Mouse (Mus musculus) B cell, adult 2 months (primary cell): ENCODE results near the gene Irgm2.
A peak's percentile ranks its signal among the peaks of the same experiment; 100 is the strongest.
"Not testable (repeated sequence)": the region's sequence is repeated elsewhere in the genome, so short reads cannot be mapped to it uniquely, and the experiment has no call there.

ENCODE experiments used
- DNase-seq, 2 experiments: peaks; one replicate each; pipeline ENCODE4 v3.0.0; 2022

Irgm2 gene

DNA sequence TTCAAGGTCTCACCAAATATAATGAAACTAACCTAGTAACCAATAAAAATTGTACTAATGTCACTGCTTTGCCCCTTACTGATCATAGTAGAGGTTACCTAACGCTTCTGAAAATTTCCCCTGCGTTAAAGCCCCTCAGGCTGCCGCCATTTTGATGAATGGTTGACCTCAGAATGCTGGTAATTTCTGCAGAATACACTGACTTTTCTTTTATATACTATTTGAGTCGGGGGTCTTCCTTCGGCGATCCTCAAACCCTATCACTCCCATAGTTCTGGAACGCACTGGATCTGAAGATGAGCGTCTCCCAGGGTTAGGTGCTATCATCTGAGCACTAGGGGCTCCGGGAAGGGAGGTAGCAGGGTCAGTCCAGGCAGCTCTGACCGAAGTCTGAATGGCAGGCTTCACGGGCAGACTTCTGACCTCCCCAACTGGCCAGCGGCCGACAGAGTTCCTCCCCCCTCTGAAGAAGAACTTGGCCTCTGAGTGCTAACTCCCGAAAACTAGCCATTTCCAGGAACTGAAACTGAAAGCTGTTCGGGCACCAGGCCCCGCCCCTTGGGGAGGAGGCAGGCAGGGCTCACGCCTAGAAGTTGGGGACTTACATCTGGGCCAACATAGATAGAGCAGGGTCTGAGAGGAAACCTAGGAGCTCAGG, 15.1 kb downstream of the Irgm2 start:
- DNase-seq, result peak; percentile 95 to 97

DNA sequence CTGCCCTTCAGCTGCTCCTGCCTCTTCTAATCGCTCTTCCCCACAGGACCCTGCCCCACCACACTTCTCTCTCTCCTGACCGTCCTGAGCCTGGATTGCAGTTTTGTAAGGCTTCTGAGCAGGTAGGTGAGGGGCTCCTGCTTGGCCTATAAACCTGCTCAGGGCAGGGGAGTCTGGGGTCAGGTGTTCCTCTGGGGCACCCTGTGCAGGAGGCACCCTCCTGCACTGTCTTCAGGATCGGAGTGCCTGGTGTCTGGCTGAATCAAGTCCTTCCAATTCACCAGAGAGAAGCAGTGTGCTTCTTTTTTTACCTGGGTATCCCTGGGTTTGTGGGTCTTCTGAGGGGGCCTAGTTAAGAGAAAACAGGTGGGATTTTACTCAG, 15.6 kb downstream of the Irgm2 start:
- peak in 1 of 2 experiments; percentile 15 for DNase-seq

DNA sequence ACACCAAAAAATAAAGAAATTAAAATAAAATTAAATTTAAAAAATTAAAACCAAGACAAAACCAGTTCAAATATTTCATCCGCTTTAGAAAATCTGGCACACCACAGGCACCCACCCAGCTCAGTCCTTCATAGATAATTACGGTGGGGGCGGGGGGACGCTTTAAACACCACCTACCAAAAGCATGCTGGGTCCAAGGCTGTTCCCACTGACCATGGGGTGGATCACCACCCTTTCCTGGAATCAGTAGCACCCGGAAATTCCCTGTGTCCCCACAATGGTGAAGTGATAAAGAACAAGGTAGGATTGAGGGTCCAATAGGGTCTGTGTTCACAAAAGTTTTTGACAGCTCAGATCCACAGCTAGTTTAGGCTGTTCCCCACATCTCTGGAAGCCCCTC, 16.4 kb downstream of the Irgm2 start:
- DNase-seq, result no peak

DNA sequence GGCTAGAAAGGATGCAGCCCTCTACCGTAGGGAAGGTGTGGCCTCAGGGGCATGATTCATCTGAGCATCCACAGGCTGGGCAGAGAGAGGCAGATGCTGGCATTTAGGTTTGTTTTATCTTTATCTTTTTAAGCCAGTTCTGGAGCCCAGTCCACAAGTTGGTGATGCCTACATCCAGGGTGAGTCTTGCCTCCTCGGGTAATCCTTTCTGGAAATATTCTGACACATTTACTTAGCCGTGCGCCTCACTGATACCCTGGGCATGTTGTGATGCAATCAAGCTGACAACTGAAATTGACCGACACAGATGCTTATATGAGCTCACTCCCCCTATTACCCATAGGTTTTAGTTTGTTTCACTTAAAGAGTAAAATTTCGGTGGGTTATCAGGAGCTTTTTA, 17.4 kb downstream of the Irgm2 start:
- no peak for DNase-seq

DNA sequence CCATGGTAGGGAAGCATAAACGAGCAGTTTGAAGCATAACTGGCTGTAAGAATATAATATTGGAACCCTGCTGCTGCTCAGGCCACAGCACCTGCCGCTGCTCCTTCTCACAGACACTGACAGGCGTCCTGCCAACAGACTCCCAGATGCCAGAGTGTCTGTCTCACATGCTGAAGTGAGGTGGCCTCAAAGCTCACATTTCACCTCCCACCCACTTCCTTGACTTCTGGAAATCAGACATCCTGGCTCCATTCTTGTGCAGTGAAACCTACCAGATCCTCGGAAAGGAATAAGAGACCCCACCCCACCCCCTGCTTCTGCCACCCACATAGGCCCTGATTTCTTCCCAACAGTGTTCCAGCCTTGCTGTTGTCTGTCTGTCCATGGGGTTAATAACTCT, 24.3 kb downstream of the Irgm2 start:
- DNase-seq, result no peak

DNA sequence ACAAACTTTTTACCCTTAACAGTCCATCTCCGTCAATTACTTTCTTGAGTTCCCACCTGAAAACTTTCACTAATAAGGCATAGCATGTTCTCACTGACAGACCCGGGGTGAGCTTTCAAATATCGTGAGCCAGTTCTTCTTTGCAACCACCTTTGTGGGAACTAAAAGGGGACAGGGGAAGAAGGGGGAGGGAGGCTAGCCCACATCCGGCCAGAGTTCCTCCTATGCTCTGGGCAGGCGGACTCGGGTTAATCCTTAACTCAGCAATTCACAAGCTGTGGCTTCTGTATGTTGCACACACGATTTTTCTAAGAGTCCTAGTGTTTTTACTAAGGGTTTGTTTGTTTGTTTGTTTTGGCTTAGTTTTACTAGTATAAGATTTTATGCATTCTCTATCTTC, 24.9 kb downstream of the Irgm2 start:
- DNase-seq, result peak; percentile 60 to 74

DNA sequence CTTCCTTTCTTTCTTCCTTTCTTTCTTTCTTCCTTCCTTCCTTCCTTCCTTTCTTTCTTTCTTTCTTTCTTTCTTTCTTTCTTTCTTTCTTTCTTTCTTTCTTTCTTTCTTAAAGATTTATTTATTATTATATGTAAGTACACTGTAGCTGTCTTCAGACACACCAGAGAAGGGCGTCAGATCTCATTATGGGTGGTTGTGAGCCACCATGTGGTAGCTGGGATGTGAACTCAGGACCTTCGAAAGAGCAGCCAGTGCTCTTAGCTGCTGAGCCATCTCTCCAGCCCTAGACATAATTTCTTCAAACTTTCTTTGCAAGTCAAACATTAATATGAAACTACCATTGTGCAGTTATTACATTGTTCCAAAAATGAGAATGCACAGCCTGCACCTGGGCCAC, 25.5 kb downstream of the Irgm2 start:
- not testable (repeated sequence) for DNase-seq

DNA sequence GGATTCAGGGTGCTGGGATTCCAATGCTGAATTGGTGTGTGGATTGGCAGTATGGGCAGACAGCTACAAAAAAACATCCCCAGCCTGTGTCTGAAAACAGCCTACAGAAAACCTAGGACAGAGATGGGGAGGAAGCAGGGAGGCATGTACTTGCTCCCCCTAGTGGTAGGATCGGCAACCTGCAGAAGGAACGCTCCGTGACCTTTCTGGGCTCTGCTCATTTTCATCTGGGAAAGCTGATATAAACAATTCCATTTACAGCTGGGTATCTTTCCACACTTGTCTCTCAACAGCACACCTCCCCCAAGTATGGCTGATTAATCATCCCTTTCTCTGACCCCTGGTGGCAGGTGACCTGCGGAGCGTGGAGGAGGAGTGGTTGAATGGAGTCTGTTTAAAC, 26.2 kb downstream of the Irgm2 start:
- DNase-seq, result peak; percentile 78 to 79

DNA sequence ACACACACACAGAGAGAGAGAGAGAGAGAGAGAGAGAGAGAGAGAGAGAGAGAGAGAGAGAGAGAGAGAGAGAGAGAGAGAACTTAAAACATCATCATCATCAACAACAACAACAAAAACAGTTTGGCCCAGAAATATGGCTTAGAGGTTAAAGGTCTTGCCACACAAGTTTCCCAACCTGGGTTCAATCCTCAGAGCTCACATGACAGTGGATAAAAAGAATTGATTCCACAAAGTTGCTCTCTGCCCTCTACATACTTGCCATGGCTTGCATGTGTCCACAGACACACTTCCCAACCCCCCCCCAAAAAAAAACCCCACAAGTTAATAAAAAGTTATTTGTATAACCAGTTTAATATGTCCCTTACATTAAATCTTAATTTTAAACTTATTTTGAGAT, 27.0 kb downstream of the Irgm2 start:
- DNase-seq, result no peak

DNA sequence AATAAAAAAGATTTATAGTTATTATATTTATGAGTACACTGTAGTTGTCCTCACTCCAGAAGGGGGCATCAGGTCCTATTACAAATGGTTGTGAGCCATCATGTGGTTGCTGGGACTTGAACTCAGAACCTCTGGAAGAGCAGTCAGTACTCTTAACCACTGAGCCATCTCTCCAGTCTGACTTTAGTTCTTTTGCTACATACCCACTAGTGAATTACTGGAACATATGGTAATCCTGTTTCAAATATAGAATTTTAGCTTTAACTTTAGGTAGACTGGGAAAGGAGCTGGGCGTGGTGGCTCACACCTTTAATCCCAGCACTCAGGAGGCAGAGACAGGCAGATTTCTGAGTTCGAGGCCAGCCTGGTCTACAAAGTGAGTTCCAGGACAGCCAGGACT, 28.6 kb downstream of the Irgm2 start:
- DNase-seq, result not testable (repeated sequence)

DNA sequence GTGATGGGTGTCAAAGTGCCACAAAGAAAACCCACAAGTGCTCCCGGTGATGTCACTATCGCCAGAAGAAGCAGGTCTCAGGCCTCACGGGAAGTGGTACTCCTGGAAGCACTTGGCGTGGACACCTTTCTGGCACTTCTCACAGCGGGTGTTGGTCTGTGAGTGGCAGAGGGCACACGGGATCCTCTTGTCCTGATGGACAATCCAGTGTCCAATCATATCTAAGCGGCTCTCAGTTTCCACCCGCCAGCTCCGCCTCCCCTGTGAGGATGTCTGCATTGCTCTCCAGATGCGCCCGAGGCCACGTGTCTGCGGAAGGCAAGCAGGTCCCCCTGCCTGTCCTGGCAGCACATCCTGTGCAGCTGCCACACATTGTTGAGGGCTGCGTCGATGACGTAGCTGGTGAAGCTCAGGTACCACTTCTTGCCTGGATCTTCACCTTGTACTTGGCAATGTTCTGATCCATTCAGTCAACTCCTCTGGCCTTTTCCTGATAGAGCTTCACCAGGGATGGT, 31.0 kb downstream of the Irgm2 start:
- DNase-seq, result no peak

DNA sequence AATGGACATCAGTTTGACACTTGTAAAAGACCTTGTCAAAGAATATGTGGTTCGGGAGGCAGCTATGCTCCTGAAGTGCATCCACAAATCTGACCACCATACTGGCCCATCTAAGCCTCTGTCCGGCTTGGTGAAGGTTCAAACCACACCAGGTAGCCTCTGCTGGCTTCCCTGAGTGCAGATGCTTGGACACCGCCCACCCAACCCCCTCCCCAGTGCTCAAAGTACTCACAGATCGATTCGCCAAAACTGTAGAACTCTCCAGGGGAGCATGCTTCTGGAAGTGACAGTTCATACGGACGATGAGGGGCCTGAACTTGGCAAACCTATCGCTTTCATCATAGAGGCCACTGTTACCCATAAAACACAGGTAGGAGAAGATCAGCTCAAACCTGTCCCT, 31.7 kb downstream of the Irgm2 start:
- no peak for DNase-seq

DNA sequence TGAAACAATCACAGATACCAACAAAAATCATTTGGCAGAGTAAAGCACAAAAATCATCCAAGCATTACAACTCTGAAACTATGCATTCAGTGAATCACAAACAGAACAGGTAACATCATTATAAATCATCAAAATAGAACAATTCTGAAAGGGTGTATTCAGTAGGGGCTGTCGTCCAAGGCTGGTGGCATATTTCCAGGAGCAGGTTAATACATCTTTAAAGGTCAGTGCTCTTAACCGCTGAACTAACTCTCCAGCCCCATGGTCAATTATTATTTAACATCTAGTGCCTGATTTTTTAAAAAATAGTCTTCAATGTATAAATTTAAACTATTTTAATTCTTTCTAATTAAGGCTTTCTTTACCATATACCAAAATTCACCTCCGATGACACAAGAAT, 35.1 kb downstream of the Irgm2 start:
- not testable (repeated sequence) for DNase-seq

DNA sequence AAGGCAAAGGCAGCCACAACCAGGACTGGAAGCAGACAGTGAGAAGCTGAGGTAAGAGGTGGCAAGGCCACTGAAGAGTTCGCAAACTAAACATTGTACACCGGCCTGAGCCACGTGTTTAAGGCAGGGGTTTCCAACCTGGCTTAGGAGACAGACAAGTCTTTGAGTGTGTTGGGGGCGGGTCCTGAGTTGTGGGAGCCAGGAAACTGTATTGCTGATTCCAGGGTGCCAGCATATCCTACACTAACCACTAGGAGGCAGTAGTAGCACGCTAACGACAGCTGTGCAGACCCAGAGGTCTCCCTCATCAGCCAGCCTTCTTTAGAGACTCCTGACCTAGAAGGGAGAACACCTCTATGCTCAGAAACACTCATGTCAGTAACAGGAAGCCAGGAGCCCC, 35.7 kb downstream of the Irgm2 start:
- DNase-seq, result peak; percentile 67 to 68

DNA sequence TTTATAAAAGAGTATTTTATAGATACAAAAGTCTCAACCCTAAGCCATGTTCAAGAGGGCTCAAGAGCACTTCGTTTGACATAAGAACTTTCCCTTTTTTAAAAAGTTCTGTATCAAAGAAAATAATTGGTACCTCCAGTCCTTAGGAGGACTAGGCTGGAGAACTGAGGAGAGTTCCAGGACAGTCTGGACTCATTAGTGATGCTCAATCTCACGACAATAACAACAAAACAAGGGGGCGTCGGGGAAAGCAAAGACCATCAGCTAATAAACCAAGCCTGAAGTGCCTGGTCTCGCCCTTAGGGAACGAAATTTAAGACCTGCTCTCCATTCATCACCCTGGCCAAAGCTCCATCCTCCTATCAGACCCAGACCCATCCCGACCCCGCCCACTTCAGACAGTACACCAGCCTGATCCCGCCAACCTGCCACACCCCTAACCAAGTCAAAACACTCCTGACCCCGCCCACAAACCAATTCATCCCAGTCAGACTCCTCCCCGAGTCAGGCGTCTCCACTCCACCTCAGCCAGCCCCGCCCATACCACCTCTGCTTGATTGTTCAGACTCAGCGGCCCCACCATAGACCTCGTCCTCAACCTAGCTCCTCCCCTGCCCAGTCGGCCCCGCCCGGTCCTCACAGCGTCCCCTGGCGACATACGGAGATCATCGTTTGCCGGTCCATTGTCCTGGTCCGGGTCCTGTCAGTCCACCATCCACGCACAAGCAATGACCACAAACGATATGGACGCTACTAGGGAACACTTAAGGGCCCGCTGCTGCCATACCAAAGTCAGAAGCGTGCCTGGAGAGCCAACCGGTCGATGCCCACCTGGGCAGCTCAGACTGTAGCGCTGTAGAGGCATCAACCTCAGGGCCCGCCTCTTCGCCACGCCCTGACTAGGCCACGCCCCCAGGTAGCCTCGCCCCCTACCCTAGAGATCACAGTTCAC, 39.7 kb downstream of the Irgm2 start:
- DNase-seq, result peak; percentile 83 to 84

DNA sequence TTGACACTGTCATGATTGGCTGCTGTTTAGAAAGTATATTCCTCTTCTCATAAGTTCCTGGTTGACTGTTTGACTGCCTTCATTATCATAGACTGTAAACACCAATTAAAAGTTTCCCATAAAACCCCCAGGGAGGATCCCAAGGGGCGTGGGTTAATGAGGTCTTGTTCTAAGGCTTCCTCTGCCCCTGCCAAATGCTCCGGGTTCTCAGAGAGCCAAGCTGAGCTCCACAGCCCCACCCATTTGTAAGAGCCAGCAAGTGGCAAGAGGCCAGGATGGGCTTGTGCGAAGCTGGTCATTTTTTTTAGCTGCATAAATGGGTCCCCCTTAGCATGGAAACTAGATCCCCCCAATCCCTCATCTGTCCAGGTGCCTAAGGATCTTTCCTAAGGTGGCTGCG, 47.9 kb downstream of the Irgm2 start:
- DNase-seq, result no peak

DNA sequence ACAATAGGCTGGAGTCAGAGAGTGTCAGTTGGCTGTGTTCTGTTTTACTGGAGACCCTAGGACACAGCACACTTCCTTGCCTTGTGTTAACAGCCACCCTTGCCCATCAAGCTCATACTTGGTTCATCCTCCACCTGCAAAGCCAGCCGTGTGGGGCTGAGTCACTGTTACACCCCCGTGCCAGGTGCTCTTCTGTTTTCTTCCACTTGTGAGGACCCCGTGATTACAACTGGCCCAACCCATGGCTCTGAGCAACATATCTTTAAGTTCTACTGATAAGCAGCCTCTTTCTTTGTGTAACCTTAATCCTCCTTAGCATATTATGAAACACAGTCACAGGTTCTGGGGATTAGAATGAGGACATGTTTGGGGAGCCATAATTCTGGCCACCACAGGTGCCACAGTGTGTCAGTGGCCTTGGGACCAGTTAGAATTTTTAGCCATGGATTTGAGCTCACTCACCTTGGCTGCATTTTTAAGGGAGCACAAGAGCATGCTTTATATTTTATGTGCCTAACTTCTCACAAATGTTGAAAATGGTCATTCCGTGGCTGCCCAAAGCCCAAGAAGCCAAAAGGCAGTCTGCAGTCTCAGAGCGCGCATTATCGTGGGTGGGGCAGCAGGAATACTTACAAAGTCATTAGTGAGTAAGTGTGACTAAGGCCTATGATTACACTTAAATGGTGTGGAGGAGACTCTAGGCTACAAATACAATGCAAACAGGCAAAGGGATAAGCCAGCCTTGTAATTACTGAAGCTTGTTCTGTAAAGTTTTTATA, 50.0 kb downstream of the Irgm2 start:
- no peak for DNase-seq

DNA sequence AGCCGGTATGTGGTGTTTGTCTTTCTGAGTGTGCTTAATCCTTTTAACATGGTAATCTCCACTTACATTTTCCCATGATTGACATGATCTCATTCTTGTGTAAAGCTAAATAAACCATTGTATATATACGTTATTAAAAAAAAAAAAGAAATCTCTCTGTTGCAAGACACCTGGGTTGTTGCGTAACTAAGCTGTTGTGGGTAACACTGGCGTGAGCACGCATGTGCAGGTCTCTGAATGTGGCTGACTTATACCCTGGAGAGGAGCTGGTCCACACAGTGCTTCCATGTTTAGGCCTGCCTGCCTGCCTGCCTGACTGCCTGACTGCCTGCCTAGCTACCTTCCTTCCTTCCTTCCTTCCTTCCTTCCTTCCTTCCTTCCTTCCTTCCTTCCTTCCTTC, 51.1 kb downstream of the Irgm2 start:
- DNase-seq, result no peak

DNA sequence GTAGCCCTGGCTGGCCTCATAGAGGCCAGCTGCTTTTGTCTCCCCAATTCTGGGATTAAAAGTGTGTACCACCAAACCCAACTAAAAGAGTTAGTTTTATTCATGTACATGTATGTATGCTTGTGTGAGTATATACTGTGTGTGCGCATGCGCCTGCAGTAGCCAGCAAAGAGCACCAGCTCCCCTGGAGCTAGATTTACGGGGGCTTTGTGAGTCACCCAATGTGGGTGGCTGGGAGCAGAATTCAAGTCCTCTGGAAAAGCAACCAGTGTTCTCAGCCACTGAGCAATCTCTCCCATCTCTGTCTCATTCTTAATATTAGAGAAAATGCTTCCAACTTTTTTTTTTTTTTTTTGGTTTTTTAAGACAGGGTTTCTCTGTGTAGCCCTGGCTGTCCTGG, 55.0 kb downstream of the Irgm2 start:
- DNase-seq, result no peak

DNA sequence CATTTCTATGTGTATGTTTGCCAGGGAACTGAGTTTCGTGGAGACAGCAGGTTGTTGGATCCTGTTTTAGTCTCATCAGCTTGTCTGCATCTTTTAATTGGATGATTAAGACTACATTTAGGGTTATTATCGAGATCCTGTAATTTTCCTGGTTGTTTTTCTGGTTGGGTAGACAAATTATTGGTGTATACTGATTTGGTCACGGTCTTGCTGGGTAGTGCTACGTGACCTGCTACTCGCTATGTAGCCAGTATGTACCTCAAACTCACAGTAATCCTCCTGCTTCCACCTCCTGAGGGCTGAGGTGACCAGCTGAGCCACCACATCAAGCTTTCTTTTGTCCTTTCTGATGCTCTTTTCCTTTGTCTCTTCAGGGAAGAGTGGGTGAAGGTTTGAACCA, 58.4 kb downstream of the Irgm2 start:
- DNase-seq, result no peak

DNA sequence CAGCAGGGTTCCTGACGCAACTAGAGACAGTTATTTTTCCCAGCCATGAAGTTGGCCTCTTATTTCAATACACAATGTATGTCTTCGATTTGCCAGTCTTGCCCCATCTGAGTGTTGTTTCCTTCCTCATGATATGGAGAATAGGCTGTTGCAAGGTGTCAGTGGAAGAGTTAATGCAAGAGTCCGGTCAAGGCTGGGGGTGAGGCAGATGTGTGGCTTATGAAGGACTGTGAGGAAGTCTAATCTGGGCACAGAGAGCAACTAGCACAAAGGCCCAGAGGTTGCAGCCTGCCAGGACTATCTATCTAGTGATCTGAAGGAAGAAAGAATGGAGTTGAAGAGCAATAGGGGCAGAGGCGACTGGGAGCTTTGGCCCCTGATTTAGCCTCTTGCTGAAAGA, 60.7 kb downstream of the Irgm2 start:
- no peak for DNase-seq

DNA sequence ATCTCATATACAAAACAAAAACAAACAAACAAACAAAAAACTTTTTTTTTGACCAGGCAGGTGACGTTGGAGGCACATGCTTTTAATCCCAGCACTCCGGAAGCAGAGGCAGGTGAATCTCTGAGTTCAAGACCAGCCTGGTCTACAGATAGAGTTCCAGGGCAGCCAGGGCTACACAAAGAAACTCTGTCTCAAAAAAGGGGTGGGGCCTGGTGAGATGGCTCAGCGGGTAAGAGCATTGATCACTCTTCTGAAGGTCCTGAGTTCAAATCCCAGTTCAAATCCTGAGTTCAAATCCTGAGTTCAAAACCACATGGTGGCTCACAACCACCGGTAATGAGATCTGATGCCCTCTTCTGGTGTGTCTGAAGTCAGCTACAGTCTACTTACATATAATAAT, 62.4 kb downstream of the Irgm2 start:
- no peak for DNase-seq

DNA sequence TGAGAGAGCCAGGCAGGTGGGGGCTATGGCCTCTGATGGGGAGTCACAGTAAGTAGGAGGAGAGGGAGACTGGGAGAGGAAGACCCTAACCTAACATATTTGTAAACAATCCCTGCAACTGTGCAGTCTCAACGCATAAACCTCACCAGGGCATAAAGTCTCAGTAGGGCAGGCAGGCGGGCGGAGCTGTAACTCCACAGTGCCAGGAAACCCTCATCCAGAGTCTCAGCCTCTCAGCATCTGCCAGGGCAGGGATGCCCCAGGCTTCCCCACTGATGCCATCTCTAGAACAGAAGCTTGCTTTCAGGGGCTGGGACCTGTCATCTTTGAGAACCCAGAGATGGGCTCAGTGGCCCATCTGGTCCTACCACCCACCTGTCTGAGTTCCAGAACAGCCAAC, 62.9 kb downstream of the Irgm2 start:
- no peak for DNase-seq
